Mouse (Mus musculus) CH12.LX (cell line): ENCODE measurements at regions not wholly inside any gene's neighbourhood (a gene's known extent, or its start where the extent isn't known, plus 50 kb on each side); places are given as distances from the start of the nearest gene placed in this dataset.

Experiments used
- BHLHE40 ChIP-seq: IDR thresholded peaks from 2 replicates; pipeline ENCODE4 v1.6.1; 2011; ENCODE audit warnings: mild to moderate bottlenecking, low read depth, low read length, improper control_type of control experiment
- CHD1 ChIP-seq: IDR thresholded peaks from 2 replicates; pipeline ENCODE4 v1.6.1; 2012; ENCODE audit warnings: low read depth, low read length, improper control_type of control experiment, inconsistent platforms
- CHD2 ChIP-seq: IDR thresholded peaks from 2 replicates; pipeline ENCODE4 v1.6.1; 2011; ENCODE audit warnings: low read length, improper control_type of control experiment
- CTCF ChIP-seq, 2 experiments: IDR thresholded peaks in 1 of 2; conservative IDR thresholded peaks in 1 of 2; 2 replicates each; pipeline ENCODE4 v1.5.1; 2011 to 2012; ENCODE audit warnings: low read depth in 2 of 2, low read length in 2 of 2, improper control_type of control experiment in 1 of 2, inconsistent platforms in 1 of 2, mild to moderate bottlenecking in 1 of 2, moderate library complexity in 1 of 2
- HCFC1 ChIP-seq: IDR thresholded peaks from 2 replicates; pipeline ENCODE4 v1.6.1; 2012; ENCODE audit warnings: low read depth, mild to moderate bottlenecking, inconsistent platforms, low read length, improper control_type of control experiment
- JUN ChIP-seq: IDR thresholded peaks from 2 replicates; pipeline ENCODE4 v1.6.1; 2011; ENCODE audit warnings: low read depth, mild to moderate bottlenecking, low read length, improper control_type of control experiment, moderate library complexity; ENCODE audit not compliant: insufficient read depth
- MAZ ChIP-seq: IDR thresholded peaks from 2 replicates; pipeline ENCODE4 v1.6.1; 2012; ENCODE audit warnings: low read depth, mild to moderate bottlenecking, inconsistent platforms, low read length, improper control_type of control experiment, moderate library complexity
- MYC ChIP-seq: IDR thresholded peaks from 2 replicates; pipeline ENCODE4 v1.6.1; 2011; ENCODE audit warnings: low read depth, mild to moderate bottlenecking, improper control_type of control experiment, low read length
- POLR2A ChIP-seq: IDR thresholded peaks from 2 replicates; pipeline ENCODE4 v1.6.1; 2011; ENCODE audit warnings: low read depth, mild to moderate bottlenecking, improper control_type of control experiment, low read length
- TCF12 ChIP-seq: IDR thresholded peaks from 2 replicates; pipeline ENCODE4 v1.6.1; 2014; ENCODE audit warnings: low read depth, mild to moderate bottlenecking, inconsistent platforms, low read length, improper control_type of control experiment
- ZC3H11A ChIP-seq: IDR thresholded peaks from 2 replicates; pipeline ENCODE4 v1.6.1; 2012; ENCODE audit warnings: low read depth, mild to moderate bottlenecking, inconsistent platforms, low read length, improper control_type of control experiment

DNA sequence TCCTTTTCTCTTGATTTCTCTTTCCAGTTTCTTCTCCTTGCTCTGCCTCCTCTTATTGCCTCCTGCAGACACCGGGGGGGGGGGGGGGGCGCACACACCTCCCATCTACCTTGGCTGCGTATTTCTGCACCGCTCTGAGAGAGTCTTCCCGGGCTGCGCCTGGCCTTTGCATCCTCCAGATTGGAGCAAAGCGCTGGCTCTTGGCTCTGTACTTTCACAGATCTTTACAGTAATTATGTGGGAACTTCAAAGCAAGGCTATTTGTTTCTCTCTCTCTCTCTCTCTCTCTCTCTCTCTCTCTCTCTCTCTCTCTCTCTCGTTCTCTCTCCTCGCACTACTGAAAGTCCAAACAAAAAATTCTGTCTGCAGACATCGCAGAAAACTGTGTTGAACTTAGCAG, 317.4 kb downstream of the Med13l start:
- TF ChIP-seq HCFC1: no peak
- no peak for TF ChIP-seq MAZ
- TF ChIP-seq CTCF (conservative IDR thresholded peaks at IDR 0.05 in 1 of 2, IDR thresholded peaks at IDR 0.05 in 1 of 2; ENCODE audit: low read depth in 2 of 2, low read length in 2 of 2): no peak
- no peak for TF ChIP-seq ZC3H11A
- no peak for TF ChIP-seq CHD1
- TF ChIP-seq POLR2A: no peak
- no peak for TF ChIP-seq CHD2
- TF ChIP-seq BHLHE40: no peak
- TF ChIP-seq TCF12: no peak
- TF ChIP-seq MYC: no peak
- TF ChIP-seq JUN: no peak
